Mouse (Mus musculus) cortical plate, adult 2 months (tissue): Measurements from ENCODE around the gene 1110032A03Rik.

Experiments used
- CTCF ChIP-seq: fragments of 200-500 bp; IDR thresholded peaks from 2 replicates; pipeline ENCODE4 v1.5.1; 2011; ENCODE audit warnings: mild to moderate bottlenecking, control low read depth, low read length; ENCODE audit not compliant: insufficient read depth; ENCODE audit errors: extremely low read depth
- POLR2A ChIP-seq: fragments of 200-500 bp; IDR thresholded peaks from 2 replicates; pipeline ENCODE4 v1.6.1; 2011; ENCODE audit warnings: mild to moderate bottlenecking, low read length, control low read depth; ENCODE audit not compliant: insufficient read depth; ENCODE audit errors: extremely low read depth

GRCm38 (mm10) chr9:50815666-50816065, 40.3 kb upstream of the 1110032A03Rik start:
- no peak for TF ChIP-seq CTCF
- no peak for TF ChIP-seq POLR2A
